Mouse (Mus musculus): ENCODE measurements around the gene Gin1. TPM values are rescaled to one million over a fixed set of nuclear protein-coding genes. Genes with fewer than 3 reads are reported as not detected.
A peak's percentile ranks its signal among the peaks of the same experiment; 100 is the strongest.

Gene Gin1
- polyA plus RNA-seq, 1 experiment from 2014 or later = 16.2 TPM

DNA sequence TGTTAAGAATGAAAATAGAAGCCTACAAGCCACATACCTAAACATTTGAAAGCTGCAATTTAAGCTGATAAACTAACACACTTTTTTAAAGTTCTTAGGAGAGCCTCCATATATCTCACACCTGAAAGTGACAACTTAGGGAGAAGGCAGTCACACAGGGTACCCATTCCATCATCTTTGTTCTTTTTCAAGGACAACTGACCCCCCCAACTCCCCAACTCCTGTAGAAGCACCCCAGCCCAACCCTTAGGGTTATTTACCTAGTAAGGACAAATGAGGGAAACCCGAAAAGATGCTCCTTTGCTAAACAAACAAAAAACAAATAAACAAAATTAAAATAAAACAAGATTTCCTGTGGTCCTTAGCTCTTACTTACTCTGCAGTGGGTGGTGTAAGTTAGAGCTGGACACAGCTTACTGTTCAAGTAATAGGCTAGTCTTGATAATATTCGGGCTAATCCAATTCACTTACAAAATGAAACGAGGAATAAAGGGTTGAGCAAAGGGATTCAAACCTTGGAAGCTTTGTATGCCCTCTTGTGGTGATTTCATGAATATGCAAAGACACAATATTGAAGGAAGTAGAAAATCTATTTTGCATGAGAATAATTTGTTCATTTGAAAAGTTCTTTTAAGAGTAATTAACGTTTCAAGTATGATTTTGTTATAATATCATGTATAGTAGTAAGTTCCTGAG lies 32.4 kb downstream of the Gin1 start:
- Histone ChIP-seq H3K4me2 (ENCODE audit: low read depth, low read length) (no peak overlapping the region), H3K9me3 (ENCODE audit: control insufficient read depth, low read length) (no peaks in the 10 kb centered on the region), H3K9ac (replicated peaks; ENCODE audit: low read depth, low read length) (no peak overlapping the region), H3K36me3 (ENCODE audit: control insufficient read depth, insufficient read depth, low read length) (no peaks in the 10 kb centered on the region), H3K4me1 (ENCODE audit: control insufficient read depth, insufficient read depth, low read length) (no peaks in the 10 kb centered on the region), H3K4me3 (ENCODE audit: low read depth, low read length) (no peak overlapping the region), H3K27ac (ENCODE audit: low read depth, low read length) (no peak overlapping the region), H3K27me3 (ENCODE audit: control insufficient read depth, insufficient read depth, low read length) (no peaks in the 10 kb centered on the region)
- ATAC-seq (ENCODE audit: low read depth) = no peak; the same call in 1 of the 2 replicates
- 54% methylated on average over 4 of the region's 4 CpGs for WGBS

DNA sequence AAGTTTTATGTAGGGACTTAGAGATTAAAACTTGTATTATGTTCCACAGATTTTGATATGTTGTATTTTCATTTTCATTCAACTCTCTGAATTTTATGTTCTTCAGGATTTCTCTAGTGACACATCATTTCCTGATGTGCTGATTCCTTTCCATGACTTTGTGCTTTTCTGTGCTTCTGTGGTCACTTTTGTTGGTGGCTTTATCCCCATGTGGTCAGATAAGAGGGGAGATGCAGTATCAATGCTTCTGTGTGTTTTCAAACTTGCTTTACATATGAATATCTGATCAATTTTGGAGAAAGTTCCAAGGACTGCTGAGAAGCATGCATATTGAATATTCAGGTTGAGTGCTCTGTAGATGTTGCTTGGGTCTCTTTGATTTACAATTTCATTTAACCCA lies 34.5 kb downstream of the Gin1 start:
- no peak overlapping the region for H3K4me3 ChIP-seq (ENCODE audit: low read depth, low read length)
- H3K36me3 ChIP-seq (ENCODE audit: control insufficient read depth, insufficient read depth, low read length) = no peaks in the 10 kb centered on the region
- no peak overlapping the region for H3K27ac ChIP-seq (ENCODE audit: low read depth, low read length)
- no peaks in the 10 kb centered on the region for H3K27me3 ChIP-seq (ENCODE audit: control insufficient read depth, insufficient read depth, low read length)
- H3K9me3 ChIP-seq (ENCODE audit: control insufficient read depth, low read length) = no peaks in the 10 kb centered on the region
- H3K9ac ChIP-seq (replicated peaks; ENCODE audit: low read depth, low read length) = no peak overlapping the region
- H3K4me1 ChIP-seq (ENCODE audit: control insufficient read depth, insufficient read depth, low read length) = no peaks in the 10 kb centered on the region
- ATAC-seq (ENCODE audit: low read depth) = no peak
- H3K4me2 ChIP-seq (ENCODE audit: low read depth, low read length) = no peak overlapping the region

DNA sequence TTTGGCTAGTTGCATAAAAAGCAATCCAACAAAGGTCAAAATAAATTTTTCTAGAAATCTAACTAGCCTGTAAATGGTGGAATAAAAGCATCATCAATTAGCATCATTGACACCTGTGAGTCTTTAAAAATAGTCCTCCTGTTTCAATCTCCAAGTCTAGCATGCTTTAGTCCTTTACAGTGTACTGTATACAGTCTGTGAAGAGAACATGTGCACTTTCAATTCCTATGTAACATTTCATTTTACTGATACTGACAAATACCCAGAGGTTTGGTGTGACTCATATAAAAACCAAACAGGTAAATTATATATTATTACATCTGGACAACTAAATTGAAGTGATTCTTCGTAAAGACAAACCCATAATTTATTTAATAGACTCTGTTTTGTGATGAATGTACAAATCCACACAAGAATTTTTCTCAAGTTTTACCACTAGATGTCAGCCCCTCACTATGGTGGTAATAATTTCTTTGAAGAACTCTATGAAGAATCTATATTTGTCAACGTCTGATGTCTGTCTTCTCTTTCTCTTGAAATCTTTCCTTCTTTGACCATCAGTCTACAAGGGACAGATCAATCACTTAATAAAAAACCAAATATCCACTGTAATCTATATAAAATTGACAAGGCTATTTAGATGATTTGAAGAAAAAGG lies 39.4 kb downstream of the Gin1 start:
- Histone ChIP-seq H3K9me3 (ENCODE audit: control insufficient read depth, low read length) (no peaks in the 10 kb centered on the region), H3K4me3 (ENCODE audit: low read depth, low read length) (no peak overlapping the region), H3K9ac (replicated peaks; ENCODE audit: low read depth, low read length) (no peak overlapping the region), H3K36me3 (ENCODE audit: control insufficient read depth, insufficient read depth, low read length) (no peaks in the 10 kb centered on the region), H3K27me3 (ENCODE audit: control insufficient read depth, insufficient read depth, low read length) (no peaks in the 10 kb centered on the region), H3K4me1 (ENCODE audit: control insufficient read depth, insufficient read depth, low read length) (no peaks in the 10 kb centered on the region), H3K4me2 (ENCODE audit: low read depth, low read length) (no peak overlapping the region), H3K27ac (ENCODE audit: low read depth, low read length) (no peak overlapping the region)
- ATAC-seq (ENCODE audit: low read depth) = 0 out of 2 replicates have a peak, but pooled peaks have one; percentile 31
- 37% methylated on average over 2 of the region's 2 CpGs for WGBS

DNA sequence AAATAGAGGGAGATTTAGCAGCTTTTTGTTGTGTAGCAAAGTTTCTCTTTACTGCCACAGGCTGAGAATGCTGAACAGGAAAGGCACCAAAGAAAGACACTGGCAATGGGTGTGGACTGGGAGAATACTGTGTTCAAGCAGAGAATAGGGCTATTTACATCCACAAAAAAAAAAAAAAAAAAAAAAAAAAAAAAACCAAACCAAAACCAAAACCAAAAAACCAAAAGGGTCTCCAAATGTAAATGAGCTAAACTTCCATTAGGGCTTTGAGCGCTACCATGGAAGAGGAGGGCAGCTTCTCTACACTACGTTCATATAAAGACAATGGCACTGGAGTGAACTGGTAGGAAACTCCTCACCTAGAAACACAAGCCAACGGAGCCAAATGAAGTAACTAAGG lies 51.3 kb downstream of the Gin1 start:
- no peak overlapping the region for H3K27ac ChIP-seq (ENCODE audit: low read depth, low read length)
- H3K36me3 ChIP-seq (ENCODE audit: control insufficient read depth, insufficient read depth, low read length) = peaks cover 4% of the 10 kb centered on the region; the same call in 1 of the 2 replicates
- no peak overlapping the region for H3K4me3 ChIP-seq (ENCODE audit: low read depth, low read length)
- 87% methylated on average over 3 of the region's 3 CpGs for WGBS
- no peaks in the 10 kb centered on the region for H3K9me3 ChIP-seq (ENCODE audit: control insufficient read depth, low read length)
- H3K27me3 ChIP-seq (ENCODE audit: control insufficient read depth, insufficient read depth, low read length) = no peaks in the 10 kb centered on the region
- no peak overlapping the region for H3K9ac ChIP-seq (replicated peaks; ENCODE audit: low read depth, low read length)
- H3K4me1 ChIP-seq (ENCODE audit: control insufficient read depth, insufficient read depth, low read length) = no peaks in the 10 kb centered on the region
- H3K4me2 ChIP-seq (ENCODE audit: low read depth, low read length) = no peak overlapping the region
- ATAC-seq (ENCODE audit: low read depth) = no peak

DNA sequence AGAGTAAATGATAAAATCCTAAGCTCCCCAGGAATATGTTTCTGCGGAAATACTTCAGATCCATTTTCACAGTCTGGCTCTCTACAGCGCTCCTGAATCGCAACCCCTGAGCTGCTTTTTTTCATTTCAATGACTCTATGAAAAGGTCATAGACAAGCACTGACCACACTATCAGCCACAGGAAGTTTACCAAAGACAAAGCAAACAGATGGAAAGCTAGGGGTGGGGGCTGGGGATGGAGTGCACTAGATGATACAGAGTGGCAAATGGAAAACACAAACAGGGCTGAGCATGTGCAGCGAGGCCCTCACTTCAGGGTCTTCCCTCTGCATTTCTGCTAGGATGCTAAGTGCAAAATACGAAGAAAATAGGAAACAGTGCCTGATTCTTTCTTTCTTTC lies 52.2 kb downstream of the Gin1 start:
- Histone ChIP-seq H3K4me1 (ENCODE audit: control insufficient read depth, insufficient read depth, low read length) (no peaks in the 10 kb centered on the region), H3K4me3 (ENCODE audit: low read depth, low read length) (no peak overlapping the region), H3K4me2 (ENCODE audit: low read depth, low read length) (no peak overlapping the region), H3K27me3 (ENCODE audit: control insufficient read depth, insufficient read depth, low read length) (no peaks in the 10 kb centered on the region), H3K9ac (replicated peaks; ENCODE audit: low read depth, low read length) (no peak overlapping the region), H3K9me3 (ENCODE audit: control insufficient read depth, low read length) (no peaks in the 10 kb centered on the region), H3K27ac (ENCODE audit: low read depth, low read length) (no peak overlapping the region), H3K36me3 (ENCODE audit: control insufficient read depth, insufficient read depth, low read length) (peaks cover 4% of the 10 kb centered on the region; the same call in 1 of the 2 replicates)
- WGBS = 88% methylated on average over 5 of the region's 5 CpGs
- no peak for ATAC-seq (ENCODE audit: low read depth)

DNA sequence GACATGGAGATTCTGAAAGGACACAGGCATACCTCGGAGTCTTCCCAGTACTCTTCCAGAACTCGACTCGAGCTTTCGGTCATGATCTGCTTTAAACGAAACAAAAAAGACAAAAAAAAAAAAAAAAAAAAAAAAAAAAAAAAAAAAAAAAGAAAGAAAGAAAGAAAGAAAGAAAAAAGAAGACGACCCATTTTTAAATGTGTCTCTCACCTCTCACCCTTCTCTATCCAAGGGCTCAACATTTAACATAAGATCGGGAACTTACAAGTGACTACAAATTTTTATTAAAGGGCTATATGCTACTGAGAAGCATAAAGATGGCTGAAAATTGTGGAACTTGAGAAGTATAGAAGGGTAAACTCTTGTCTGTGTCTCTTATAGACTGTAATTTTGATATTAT lies 52.9 kb downstream of the Gin1 start:
- H3K4me1 ChIP-seq (ENCODE audit: control insufficient read depth, insufficient read depth, low read length) = no peaks in the 10 kb centered on the region
- H3K36me3 ChIP-seq (ENCODE audit: control insufficient read depth, insufficient read depth, low read length) = peaks cover 4% of the 10 kb centered on the region; the same call in 1 of the 2 replicates
- H3K4me2 ChIP-seq (ENCODE audit: low read depth, low read length) = no peak overlapping the region
- H3K27me3 ChIP-seq (ENCODE audit: control insufficient read depth, insufficient read depth, low read length) = no peaks in the 10 kb centered on the region
- no peaks in the 10 kb centered on the region for H3K9me3 ChIP-seq (ENCODE audit: control insufficient read depth, low read length)
- H3K4me3 ChIP-seq (ENCODE audit: low read depth, low read length) = no peak overlapping the region
- no peak for ATAC-seq (ENCODE audit: low read depth)
- WGBS = 97% methylated on average over 7 of the region's 7 CpGs
- no peak overlapping the region for H3K27ac ChIP-seq (ENCODE audit: low read depth, low read length)
- H3K9ac ChIP-seq (replicated peaks; ENCODE audit: low read depth, low read length) = no peak overlapping the region

DNA sequence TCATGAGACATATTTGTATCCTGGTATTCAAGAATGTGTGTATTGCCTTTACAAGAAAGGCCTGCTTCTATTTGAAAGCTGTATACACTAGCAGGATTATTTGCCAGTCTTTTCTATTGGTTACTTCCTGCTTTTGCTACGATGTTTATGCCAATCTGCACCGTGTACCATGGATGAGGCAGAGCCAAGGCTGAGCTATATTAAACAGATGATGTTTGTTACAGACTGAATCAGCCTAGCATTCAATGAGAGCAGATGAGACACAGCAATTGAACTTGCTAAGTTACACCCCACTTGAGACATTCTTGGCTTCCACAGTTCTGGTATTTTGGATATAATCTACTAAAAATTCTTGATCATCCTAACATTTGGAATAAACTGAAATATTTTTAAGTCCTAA lies 57.6 kb downstream of the Gin1 start:
- H3K4me1 ChIP-seq (ENCODE audit: control insufficient read depth, insufficient read depth, low read length) = no peaks in the 10 kb centered on the region

DNA sequence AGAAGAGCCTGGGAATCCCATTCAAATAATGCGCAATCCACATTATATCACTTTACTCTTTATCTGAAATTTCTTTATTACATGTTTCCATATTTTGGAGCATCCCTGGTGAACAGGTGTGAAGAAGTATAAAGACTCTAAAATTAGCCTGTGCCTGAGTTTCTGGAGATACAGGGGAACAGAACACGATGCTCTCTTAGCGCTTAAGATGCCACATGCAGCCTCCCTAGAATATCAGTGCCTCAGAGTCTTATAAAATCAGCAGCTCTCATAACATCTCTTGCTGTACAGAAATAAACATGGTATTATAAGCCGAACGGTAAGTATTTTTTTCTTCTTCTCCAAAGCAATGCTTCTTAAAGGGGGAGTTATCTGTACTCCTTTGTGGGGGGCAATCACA lies 58.1 kb downstream of the Gin1 start:
- no peak for ATAC-seq (ENCODE audit: low read depth)
- no peaks in the 10 kb centered on the region for H3K4me1 ChIP-seq (ENCODE audit: control insufficient read depth, insufficient read depth, low read length)
- H3K4me2 ChIP-seq (ENCODE audit: low read depth, low read length) = no peak overlapping the region
- no peak overlapping the region for H3K27ac ChIP-seq (ENCODE audit: low read depth, low read length)
- H3K27me3 ChIP-seq (ENCODE audit: control insufficient read depth, insufficient read depth, low read length) = no peaks in the 10 kb centered on the region
- no peak overlapping the region for H3K4me3 ChIP-seq (ENCODE audit: low read depth, low read length)
- H3K9ac ChIP-seq (replicated peaks; ENCODE audit: low read depth, low read length) = no peak overlapping the region
- WGBS = 97% methylated on average over 5 of the region's 5 CpGs
- peaks cover 4% of the 10 kb centered on the region; the same call in 1 of the 2 replicates for H3K36me3 ChIP-seq (ENCODE audit: control insufficient read depth, insufficient read depth, low read length)
- no peaks in the 10 kb centered on the region for H3K9me3 ChIP-seq (ENCODE audit: control insufficient read depth, low read length)

More for the DNA sequence above, 57.6 kb downstream of the Gin1 start:
- peaks cover 4% of the 10 kb centered on the region; the same call in 1 of the 2 replicates for H3K36me3 ChIP-seq (ENCODE audit: control insufficient read depth, insufficient read depth, low read length)
- no peak for ATAC-seq (ENCODE audit: low read depth)
- H3K27ac ChIP-seq (ENCODE audit: low read depth, low read length) = no peak overlapping the region
- no peak overlapping the region for H3K9ac ChIP-seq (replicated peaks; ENCODE audit: low read depth, low read length)
- H3K4me2 ChIP-seq (ENCODE audit: low read depth, low read length) = no peak overlapping the region
- WGBS = 73% methylated on average over 2 of the region's 2 CpGs
- no peaks in the 10 kb centered on the region for H3K27me3 ChIP-seq (ENCODE audit: control insufficient read depth, insufficient read depth, low read length)
- no peaks in the 10 kb centered on the region for H3K9me3 ChIP-seq (ENCODE audit: control insufficient read depth, low read length)
- no peak overlapping the region for H3K4me3 ChIP-seq (ENCODE audit: low read depth, low read length)

All from neural tube, embryonic 14.5 days (tissue).